In genomic region chr12:73708920-73709319, GRCm38 (mm10) we compare ENCODE assay signal across 8 mouse cellular contexts.
DNase-seq lines count a peak whose midpoint lies in the region; ATAC-seq and TF ChIP-seq lines count a peak whose summit lies in the region.

No protein-coding gene starts in this region.

- TF ChIP-seq EP300 in liver, postnatal 0 days (IDR thresholded peaks at IDR 0.05; ENCODE audit: low read depth): no peak

- no peak for DNase-seq in spleen, adult 2 months (ENCODE audit: low read depth in 1 of 2, low spot score in 2 of 2)
- DNase-seq in spleen, adult 12 weeks (ENCODE audit: low spot score): no peak
- peak; percentile 83 for DNase-seq in kidney, postnatal 14 days
- peak; percentile 39 for DNase-seq in liver, postnatal 0 days
- DNase-seq in urinary bladder, postnatal 4 days (ENCODE audit: low spot score in 2 of 2): peak; percentile 65 to 75

- no peaks in the 10 kb centered on the region for H3K27me3 ChIP-seq in spleen, adult 2 months (ENCODE audit: control insufficient read depth, insufficient read depth, low read length)
- H3K27me3 ChIP-seq in forebrain, embryonic 13.5 days: no peaks in the 10 kb centered on the region
- no peaks in the 10 kb centered on the region for H3K27me3 ChIP-seq in heart, embryonic 15.5 days
- no peaks in the 10 kb centered on the region for H3K27me3 ChIP-seq in liver, postnatal 0 days (ENCODE audit: insufficient read depth, low read length)

- no peak for TF ChIP-seq POLR2A in spleen, adult 2 months (IDR thresholded peaks at IDR 0.05; ENCODE audit: low read depth, low read length)

- H3K9me3 ChIP-seq in forebrain, embryonic 13.5 days (replicated peaks): no peaks in the 10 kb centered on the region
- H3K9me3 ChIP-seq in heart, embryonic 15.5 days (replicated peaks): no peaks in the 10 kb centered on the region
- no peaks in the 10 kb centered on the region for H3K9me3 ChIP-seq in liver, postnatal 0 days (ENCODE audit: low read length)

- peak; percentile 60 for ATAC-seq in forebrain, embryonic 13.5 days
- ATAC-seq in heart, embryonic 15.5 days (replicated peaks; ENCODE audit: insufficient number of reproducible peaks, insufficient read depth, low FRiP score, low read depth): peak; percentile 84
- ATAC-seq in liver, postnatal 0 days: 0 out of 2 replicates have a peak, but pooled peaks have one; percentile 50
- ATAC-seq in neutrophil, adult 5-6 weeks (ENCODE audit: extremely low read depth, insufficient number of reproducible peaks, low FRiP score, poor library complexity, severe bottlenecking): peak; percentile 71

- no peak overlapping the region for H3K4me3 ChIP-seq in spleen, adult 2 months (ENCODE audit: extremely low read depth, insufficient read depth, insufficient read length)
- H3K4me3 ChIP-seq in forebrain, embryonic 13.5 days: no peak overlapping the region
- no peak overlapping the region for H3K4me3 ChIP-seq in heart, embryonic 15.5 days
- H3K4me3 ChIP-seq in liver, postnatal 0 days (ENCODE audit: low read depth, low read length): no peak overlapping the region

- peak; percentile 14; the same call in 1 of the 2 replicates for TF ChIP-seq CTCF in spleen, adult 2 months (IDR thresholded peaks at IDR 0.05; ENCODE audit: extremely low read depth, insufficient read depth, insufficient read length, insufficient replicate concordance)
- peak; percentile 70 for TF ChIP-seq CTCF in liver, postnatal 0 days (IDR thresholded peaks at IDR 0.05; ENCODE audit: low read depth)

- whole genome bisulfite sequencing in spleen, adult 2 months: 64% methylated on average over 8 of the region's 8 CpGs
- WGBS in forebrain, embryonic 13.5 days: 44% methylated on average over 8 of the region's 8 CpGs
- 10% methylated on average over 8 of the region's 8 CpGs for WGBS in heart, embryonic 15.5 days
- WGBS in liver, postnatal 0 days (ENCODE audit: insufficient replicate concordance): 31% methylated on average over 8 of the region's 8 CpGs

- H3K36me3 ChIP-seq in spleen, adult 2 months (ENCODE audit: control insufficient read depth, insufficient read depth, low read length): no peaks in the 10 kb centered on the region
- no peaks in the 10 kb centered on the region for H3K36me3 ChIP-seq in forebrain, embryonic 13.5 days (ENCODE audit: poor library complexity, severe bottlenecking)
- H3K36me3 ChIP-seq in heart, embryonic 15.5 days: no peaks in the 10 kb centered on the region
- no peaks in the 10 kb centered on the region for H3K36me3 ChIP-seq in liver, postnatal 0 days (replicated peaks; ENCODE audit: insufficient read depth, low read length)

- H3K4me1 ChIP-seq in spleen, adult 2 months (ENCODE audit: control insufficient read depth, insufficient read depth, insufficient read length): peaks cover 3% of the 10 kb centered on the region; the same call in 1 of the 2 replicates
- H3K4me1 ChIP-seq in forebrain, embryonic 13.5 days: no peaks in the 10 kb centered on the region
- H3K4me1 ChIP-seq in heart, embryonic 15.5 days (replicated peaks): peaks cover 20% of the 10 kb centered on the region
- no peaks in the 10 kb centered on the region for H3K4me1 ChIP-seq in liver, postnatal 0 days (ENCODE audit: insufficient read depth)

- H3K9ac ChIP-seq in forebrain, embryonic 13.5 days: no peak overlapping the region
- H3K9ac ChIP-seq in heart, embryonic 15.5 days: no peak overlapping the region
- no peak overlapping the region for H3K9ac ChIP-seq in liver, postnatal 0 days (replicated peaks)

- no peak overlapping the region for H3K4me2 ChIP-seq in forebrain, embryonic 13.5 days
- peak overlapping the region; percentile 16; the same call in 1 of the 2 replicates for H3K4me2 ChIP-seq in heart, embryonic 15.5 days
- no peak overlapping the region for H3K4me2 ChIP-seq in liver, postnatal 0 days (ENCODE audit: low read depth, low read length)

- no peak overlapping the region for H3K27ac ChIP-seq in spleen, adult 2 months (ENCODE audit: insufficient read depth, low read length)
- H3K27ac ChIP-seq in forebrain, embryonic 13.5 days: no peak overlapping the region
- H3K27ac ChIP-seq in heart, embryonic 15.5 days: peak overlapping the region; percentile 29
- no peak overlapping the region for H3K27ac ChIP-seq in liver, postnatal 0 days (ENCODE audit: low read depth)

Comparison
In these comparisons a context has a peak if more than half of its experiments do, and no peak if none do; other contexts are left out.
1. DNase-seq: peak in kidney, postnatal 14 days (single experiment), liver, postnatal 0 days (single experiment) and urinary bladder, postnatal 4 days (2 of 2); none in spleen, adult 2 months (0 of 2) and spleen, adult 12 weeks (single experiment).
2. Peak in every context shown above with its lines, with median percentiles within 50 percentile points of each other: ATAC-seq.